Mouse (Mus musculus) testis, postnatal 10 days (tissue): ENCODE measurements around the gene Bcan.

ENCODE experiments used
- DNase-seq: peaks from one replicate; pipeline ENCODE4 v3.0.0; 2021; ENCODE audit warnings: low spot score

Gene Bcan

GRCm38 (mm10) chr3:87944838-87945600 lies 55.0 kb downstream of the Bcan start:
- DNase-seq = no peak

GRCm38 (mm10) chr3:87943586-87943985 lies 56.4 kb downstream of the Bcan start:
- no peak for DNase-seq

- no peak for DNase-seq
Observed at GRCm38 (mm10) chr3:87942471-87942870, 57.6 kb downstream of the Bcan start.

- no peak for DNase-seq
Observed at GRCm38 (mm10) chr3:87940611-87941010, 59.4 kb downstream of the Bcan start.
